Mouse (Mus musculus) C2C12 (cell line): ENCODE data around the gene Rnase4.

Source experiments
- CTCF ChIP-seq: IDR thresholded peaks from one replicate; pipeline ENCODE4 v1.5.1; 2011; ENCODE audit not compliant: control insufficient read depth, insufficient read depth, insufficient read length
- USF1 ChIP-seq: IDR thresholded peaks from one replicate; pipeline ENCODE4 v1.6.1; 2011; ENCODE audit warnings: low read depth, mild to moderate bottlenecking, control low read depth, moderate library complexity

DNA sequence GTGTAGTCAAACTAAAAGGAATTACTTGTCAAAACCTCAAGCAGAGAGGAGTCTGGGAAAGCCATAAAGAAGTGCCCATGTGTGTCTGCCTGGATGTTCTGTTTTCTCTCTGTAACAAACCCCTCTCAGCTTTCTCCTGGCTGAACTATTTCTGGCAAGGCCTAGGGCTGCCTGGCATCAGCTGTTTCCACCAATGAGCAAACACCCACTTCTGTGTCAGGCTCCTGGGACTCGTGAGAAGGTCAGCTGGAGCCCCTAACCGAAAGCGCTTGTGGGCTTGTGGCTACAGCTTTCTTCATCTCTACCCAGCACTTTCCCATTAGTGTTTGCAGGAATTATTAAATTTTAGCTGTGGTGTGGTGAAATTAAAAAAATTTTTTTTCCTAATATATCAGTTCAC lies 21.1 kb downstream of the Rnase4 start:
- TF ChIP-seq CTCF: no peak
- no peak for TF ChIP-seq USF1
